Mouse (Mus musculus): Measurements from ENCODE around the gene Lsm2. TPM values are rescaled to one million over a fixed set of nuclear protein-coding genes. Genes with fewer than 3 reads are reported as not detected.
"Not testable (repeated sequence)": the region's sequence is repeated elsewhere in the genome, so short reads cannot be mapped to it uniquely, and the experiment has no call there.

Gene Lsm2
- polyA plus RNA-seq (2015; fragmentation: Nextera tagmentation; extraction: Ambion mirVana): 99.4 and 99.8 TPM in 2 replicates

DNA sequence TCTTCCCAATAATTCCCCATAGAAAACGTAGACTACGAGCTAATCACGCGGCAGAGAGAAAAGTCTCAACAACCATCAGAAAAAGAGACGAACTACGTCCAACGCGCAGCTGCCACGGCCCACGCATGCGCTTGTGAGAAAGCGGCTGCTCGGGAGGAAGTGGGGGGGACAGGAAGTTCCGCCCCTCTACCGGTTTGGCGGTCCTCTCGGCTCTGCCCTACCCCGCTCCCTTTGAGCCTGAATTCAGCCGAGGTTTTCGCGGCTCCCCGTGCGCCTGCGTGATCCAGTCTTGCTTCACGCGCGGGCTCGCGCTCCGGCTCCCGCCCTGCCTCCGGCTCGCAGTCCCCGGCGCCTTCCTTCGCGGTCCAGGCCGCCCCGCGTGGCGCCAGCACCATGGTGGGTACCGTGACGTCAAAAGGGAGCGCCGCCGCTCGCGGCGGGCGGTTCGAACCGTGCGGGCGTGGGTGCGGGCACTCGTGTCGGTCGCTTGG, at the start of gene Lsm2:
TSS of gene Lsm2 (plus strand) at position 173 of the 491 bp plus-strand sequence.
- Histone ChIP-seq H3K9me3 (no peaks in the 10 kb centered on the region), H3K9ac (peak within 1 kb of the TSS; percentile 89), H3K36me3 (peaks cover 17% of the 10 kb centered on the region), H3K4me1 (replicated peaks) (peaks cover 29% of the 10 kb centered on the region), H3K27me3 (no peaks in the 10 kb centered on the region), H3K27ac (replicated peaks) (peak within 1 kb of the TSS; percentile 98), H3K4me2 (peak within 1 kb of the TSS; percentile 96), H3K4me3 (peak within 1 kb of the TSS; percentile 75)
- WGBS: under 1% methylated on average over 58 of the region's 58 CpGs
- ATAC-seq (ENCODE audit: low read depth): peak; percentile 95

DNA sequence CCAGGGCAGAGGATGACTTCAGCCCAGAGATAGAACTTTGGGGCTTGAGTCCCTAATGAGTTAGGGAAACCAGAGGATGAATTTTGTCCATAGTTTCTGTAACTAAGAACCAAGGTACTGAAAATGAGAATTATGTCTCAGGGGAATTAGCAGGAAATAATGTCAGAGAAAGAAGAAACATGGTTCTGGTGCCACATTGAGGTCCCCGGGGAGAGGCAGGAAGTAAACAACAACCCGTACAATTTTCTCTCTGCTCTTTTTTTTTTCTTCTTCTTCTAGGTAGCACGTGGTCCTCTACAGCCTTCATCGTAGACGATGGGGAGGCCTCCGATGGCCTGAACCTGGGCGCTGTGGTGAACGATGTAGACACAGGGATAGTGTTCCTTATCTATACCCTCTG, 49.4 kb upstream of the Lsm2 start:
- 90% methylated on average over 8 of the region's 8 CpGs for WGBS
- Histone ChIP-seq H3K4me2 (peak overlapping the region; percentile 92), H3K27me3 (no peaks in the 10 kb centered on the region), H3K27ac (replicated peaks) (no peak overlapping the region), H3K36me3 (peaks cover 20% of the 10 kb centered on the region), H3K4me1 (replicated peaks) (peaks cover 12% of the 10 kb centered on the region), H3K9me3 (no peaks in the 10 kb centered on the region), H3K4me3 (peak overlapping the region; percentile 68), H3K9ac (peak overlapping the region; percentile 84)
- ATAC-seq (ENCODE audit: low read depth): no peak

DNA sequence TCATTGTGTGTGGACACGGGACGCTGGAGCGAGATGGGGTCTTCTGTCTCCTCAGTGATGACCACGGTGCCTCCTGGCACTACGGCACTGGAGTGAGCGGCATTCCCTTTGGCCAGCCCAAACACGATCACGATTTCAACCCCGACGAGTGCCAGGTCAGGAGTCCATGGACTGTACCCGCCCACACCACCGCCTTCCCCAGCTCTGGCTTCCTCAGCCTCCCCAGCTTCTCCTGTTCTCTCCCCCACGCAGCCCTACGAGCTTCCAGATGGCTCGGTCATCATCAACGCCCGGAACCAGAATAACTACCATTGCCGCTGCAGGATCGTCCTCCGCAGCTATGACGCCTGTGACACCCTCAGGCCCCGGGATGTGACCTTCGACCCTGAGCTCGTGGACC, 47.6 kb upstream of the Lsm2 start:
- no peak overlapping the region for H3K9ac ChIP-seq
- no peak for ATAC-seq (ENCODE audit: low read depth)
- H3K4me2 ChIP-seq: no peak overlapping the region
- peaks cover 20% of the 10 kb centered on the region for H3K36me3 ChIP-seq
- no peaks in the 10 kb centered on the region for H3K9me3 ChIP-seq
- no peaks in the 10 kb centered on the region for H3K27me3 ChIP-seq
- no peak overlapping the region for H3K27ac ChIP-seq (replicated peaks)
- WGBS: 78% methylated on average over 24 of the region's 24 CpGs
- peaks cover 12% of the 10 kb centered on the region for H3K4me1 ChIP-seq (replicated peaks)
- no peak overlapping the region for H3K4me3 ChIP-seq

DNA sequence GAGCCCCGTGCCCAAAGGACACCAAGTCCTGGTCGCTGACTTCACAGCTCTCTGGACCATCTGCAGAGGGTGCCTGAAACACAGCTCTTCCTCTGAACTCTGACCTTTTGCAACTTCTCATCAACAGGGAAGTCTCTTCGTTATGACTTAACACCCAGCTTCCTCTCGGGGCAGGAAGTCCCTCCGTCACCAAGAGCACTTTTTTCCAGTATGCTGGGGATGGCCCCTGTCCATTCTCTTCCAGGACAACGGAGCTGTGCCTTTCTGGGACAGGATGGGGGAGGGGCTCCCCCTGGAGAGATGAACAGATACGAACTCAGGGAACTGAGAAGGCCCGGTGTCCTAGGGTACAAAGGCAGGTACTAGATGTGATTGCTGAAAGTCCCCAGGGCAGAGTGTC, 46.8 kb upstream of the Lsm2 start:
- Histone ChIP-seq H3K4me1 (replicated peaks) (peaks cover 12% of the 10 kb centered on the region), H3K9me3 (no peaks in the 10 kb centered on the region), H3K9ac (no peak overlapping the region), H3K27me3 (no peaks in the 10 kb centered on the region), H3K4me3 (no peak overlapping the region), H3K27ac (replicated peaks) (no peak overlapping the region), H3K4me2 (no peak overlapping the region), H3K36me3 (peaks cover 20% of the 10 kb centered on the region)
- ATAC-seq (ENCODE audit: low read depth): no peak
- 57% methylated on average over 8 of the region's 8 CpGs for WGBS

DNA sequence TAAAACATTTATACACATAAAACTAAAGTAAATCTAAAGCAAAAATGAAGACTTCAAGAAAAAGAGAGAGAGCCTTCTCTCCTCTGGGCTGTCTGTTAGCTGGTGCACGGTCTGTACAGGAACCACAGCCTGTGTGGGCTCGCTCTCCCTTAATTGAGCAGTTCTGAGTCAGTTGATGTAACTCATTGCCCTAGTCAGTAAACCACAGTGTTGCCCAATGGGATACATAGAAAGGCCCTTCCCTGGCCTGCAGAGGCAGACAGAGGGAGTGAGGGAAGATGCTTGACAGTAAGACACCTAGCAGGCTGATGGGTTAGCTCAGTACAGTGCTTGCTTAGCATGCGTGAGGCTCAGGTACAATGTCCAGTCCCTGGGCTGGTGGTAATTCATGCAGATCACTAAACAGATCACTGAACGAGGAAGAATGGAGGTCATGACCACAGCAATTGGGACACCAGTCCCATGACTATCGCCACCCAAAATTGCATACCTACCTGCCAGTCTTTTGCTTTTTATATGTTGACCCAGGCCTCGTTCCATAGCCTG, 43.6 kb upstream of the Lsm2 start:
- Histone ChIP-seq H3K4me2 (no peak overlapping the region), H3K4me1 (replicated peaks) (peaks cover 7% of the 10 kb centered on the region), H3K9me3 (no peaks in the 10 kb centered on the region), H3K9ac (no peak overlapping the region), H3K4me3 (no peak overlapping the region), H3K27me3 (no peaks in the 10 kb centered on the region), H3K36me3 (peaks cover 20% of the 10 kb centered on the region), H3K27ac (replicated peaks) (no peak overlapping the region)
- 82% methylated on average over 6 of the region's 6 CpGs for WGBS
- no peak for ATAC-seq (ENCODE audit: low read depth)

DNA sequence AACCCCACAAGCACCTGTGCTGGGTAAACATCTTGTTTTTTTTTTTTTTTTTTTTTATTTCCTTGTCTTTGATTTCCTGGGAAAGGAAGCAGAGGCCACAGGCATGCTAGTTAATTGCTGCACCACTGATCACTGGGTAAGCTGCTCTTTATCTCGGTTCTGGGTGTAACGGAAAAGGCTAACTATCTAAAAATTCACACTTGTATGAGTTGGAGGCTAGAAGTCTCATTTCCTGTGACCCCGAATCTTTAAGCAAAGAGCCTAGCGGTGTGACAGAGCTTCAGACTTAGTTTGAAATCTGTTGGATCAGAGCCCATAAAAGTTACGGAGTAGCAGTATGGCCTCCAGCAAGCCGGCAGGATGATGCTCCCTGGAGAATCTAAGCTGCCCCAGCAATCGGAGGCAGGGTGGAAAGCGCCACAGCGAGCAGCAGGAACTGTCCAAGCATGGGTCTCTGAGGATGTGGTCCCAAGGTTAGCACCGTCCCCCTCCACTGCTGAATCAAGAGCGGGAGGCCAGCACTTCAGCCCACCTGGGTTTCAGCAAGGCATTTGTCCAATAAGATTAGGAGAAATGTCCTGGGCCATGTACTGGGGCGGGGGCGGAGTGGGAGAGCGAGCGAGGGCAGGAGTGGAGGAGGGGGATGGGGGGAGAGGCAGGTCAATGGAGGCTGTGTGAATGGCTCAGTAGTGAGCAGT, 40.2 kb upstream of the Lsm2 start:
- H3K27ac ChIP-seq (replicated peaks): 0 out of 2 replicates have a peak overlapping the region, but pooled peaks have one; percentile 23
- H3K9me3 ChIP-seq: no peaks in the 10 kb centered on the region
- peak overlapping the region; percentile 51 for H3K4me2 ChIP-seq
- H3K36me3 ChIP-seq: no peaks in the 10 kb centered on the region
- peak overlapping the region; percentile 27 for H3K4me3 ChIP-seq
- no peaks in the 10 kb centered on the region for H3K27me3 ChIP-seq
- H3K9ac ChIP-seq: peak overlapping the region; percentile 63
- 5% methylated on average over 15 of the region's 15 CpGs for WGBS
- H3K4me1 ChIP-seq (replicated peaks): peaks cover 7% of the 10 kb centered on the region
- no peak for ATAC-seq (ENCODE audit: low read depth)

DNA sequence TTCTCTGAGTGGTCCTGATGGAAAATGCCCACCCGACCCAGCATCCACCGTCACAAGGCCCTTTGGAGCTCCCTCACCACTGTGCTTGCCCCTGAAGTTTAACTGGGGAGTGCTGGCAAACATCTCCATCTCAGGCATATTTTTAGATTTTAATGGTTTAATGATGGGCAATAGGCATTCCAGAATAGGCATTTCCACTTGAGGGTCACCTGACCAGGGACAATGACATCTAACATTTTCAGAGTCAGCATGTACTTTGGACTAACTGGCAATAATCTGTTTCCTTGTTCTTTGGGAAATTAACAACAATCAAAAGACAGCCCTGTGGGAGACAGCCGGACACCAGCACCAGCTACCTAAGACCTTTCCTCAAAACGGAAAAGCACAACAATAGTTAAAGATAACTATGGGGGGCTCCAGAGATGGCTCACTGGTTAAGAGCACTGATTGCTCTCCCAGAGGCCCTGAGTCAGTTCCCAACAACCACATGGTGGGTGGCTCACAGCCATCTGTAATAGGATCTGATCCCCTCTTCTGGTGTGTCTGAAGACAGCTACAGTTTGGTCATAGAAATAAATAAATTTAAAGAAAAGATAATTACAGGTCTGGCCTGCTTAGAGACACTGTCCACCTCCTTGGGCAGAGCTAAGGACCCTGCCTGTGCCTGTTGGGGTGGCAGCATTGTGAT, 38.4 kb upstream of the Lsm2 start:
- Histone ChIP-seq H3K27ac (replicated peaks) (no peak overlapping the region), H3K4me3 (no peak overlapping the region), H3K27me3 (no peaks in the 10 kb centered on the region), H3K9ac (no peak overlapping the region), H3K4me1 (replicated peaks) (peaks cover 7% of the 10 kb centered on the region), H3K9me3 (no peaks in the 10 kb centered on the region), H3K4me2 (no peak overlapping the region), H3K36me3 (peaks cover 4% of the 10 kb centered on the region; the same call in 1 of the 2 replicates)
- WGBS: 77% methylated on average over 4 of the region's 4 CpGs
- no peak for ATAC-seq (ENCODE audit: low read depth)

DNA sequence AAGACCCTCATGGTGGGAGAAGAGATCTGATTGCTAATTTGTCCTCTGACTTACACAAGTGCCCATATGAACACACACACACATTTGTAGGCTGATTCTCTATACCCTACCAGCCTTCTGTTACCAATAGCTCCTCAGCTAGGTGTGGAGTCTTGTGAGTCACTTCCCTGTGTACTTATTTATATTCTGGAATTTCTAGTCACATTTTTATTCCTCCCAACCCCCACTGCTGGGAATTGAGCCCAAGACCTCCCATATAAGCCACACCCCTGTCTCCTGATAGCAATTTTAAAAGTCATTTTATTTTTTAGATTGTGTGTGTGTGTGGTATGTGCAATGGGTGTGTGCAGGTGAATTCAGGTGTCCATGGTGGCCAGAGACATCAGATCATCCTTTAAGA, 37.3 kb upstream of the Lsm2 start:
- no peak for ATAC-seq (ENCODE audit: low read depth)
- H3K27me3 ChIP-seq: no peaks in the 10 kb centered on the region
- H3K4me3 ChIP-seq: no peak overlapping the region
- no peak overlapping the region for H3K9ac ChIP-seq
- no peak overlapping the region for H3K27ac ChIP-seq (replicated peaks)
- H3K9me3 ChIP-seq: no peaks in the 10 kb centered on the region
- H3K4me2 ChIP-seq: no peak overlapping the region
- peaks cover 13% of the 10 kb centered on the region for H3K36me3 ChIP-seq
- H3K4me1 ChIP-seq (replicated peaks): peaks cover 7% of the 10 kb centered on the region

DNA sequence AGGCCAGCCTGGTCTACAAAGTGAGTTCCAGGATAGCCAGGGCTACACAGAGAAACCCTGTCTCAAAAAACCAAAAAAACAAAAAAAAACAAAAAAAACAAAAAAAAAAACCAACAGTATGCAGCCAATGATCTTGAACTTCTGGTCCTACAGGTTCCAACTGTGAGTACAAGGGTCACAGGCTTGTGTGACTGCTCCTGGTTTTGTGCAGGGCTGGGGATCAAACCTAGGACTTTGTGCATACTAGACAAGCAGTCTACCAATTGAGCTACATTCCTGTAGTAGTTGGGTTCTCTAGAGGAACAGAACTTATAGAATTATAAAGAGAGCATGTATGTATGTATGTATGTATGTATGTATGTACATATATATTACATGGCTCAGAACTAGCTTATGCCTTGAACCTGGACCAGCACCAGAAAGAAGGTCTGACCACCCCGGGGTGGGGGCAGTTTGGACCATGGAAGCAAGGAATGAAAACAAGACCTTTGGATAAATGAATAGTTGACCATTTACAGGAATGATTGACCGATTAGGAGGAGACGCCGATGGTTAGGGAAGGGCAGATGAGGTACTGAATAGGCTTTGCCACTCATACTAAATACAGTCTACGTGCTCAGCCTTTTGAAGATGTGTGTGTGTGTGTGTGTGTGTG, 35.0 kb upstream of the Lsm2 start:
- peaks cover 30% of the 10 kb centered on the region for H3K36me3 ChIP-seq
- no peaks in the 10 kb centered on the region for H3K27me3 ChIP-seq
- no peaks in the 10 kb centered on the region for H3K9me3 ChIP-seq
- H3K9ac ChIP-seq: no peak overlapping the region
- H3K4me2 ChIP-seq: no peak overlapping the region
- WGBS: 89% methylated on average over 5 of the region's 5 CpGs
- H3K4me1 ChIP-seq (replicated peaks): peaks cover 23% of the 10 kb centered on the region
- H3K4me3 ChIP-seq: no peak overlapping the region
- ATAC-seq (ENCODE audit: low read depth): no peak
- no peak overlapping the region for H3K27ac ChIP-seq (replicated peaks)

DNA sequence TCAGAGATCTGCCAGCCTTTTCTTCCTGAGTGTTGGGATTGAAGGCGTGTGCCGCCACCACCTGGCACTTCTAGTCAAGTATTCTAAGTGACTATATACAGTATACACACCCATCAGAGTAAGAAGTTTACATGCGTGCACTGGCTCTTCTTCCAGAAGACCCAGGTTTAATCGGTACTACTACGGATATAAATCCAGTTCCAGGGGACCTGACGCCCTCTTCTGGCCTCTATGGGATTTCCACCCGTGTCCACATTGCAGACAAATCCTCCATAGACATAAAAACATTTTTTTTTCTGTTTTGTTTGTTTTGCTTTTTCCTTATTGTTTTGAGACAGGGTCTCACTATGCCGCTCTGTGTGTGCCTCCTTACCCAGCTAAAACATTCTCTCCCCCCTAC, 34.1 kb upstream of the Lsm2 start:
- no peak overlapping the region for H3K4me2 ChIP-seq

DNA sequence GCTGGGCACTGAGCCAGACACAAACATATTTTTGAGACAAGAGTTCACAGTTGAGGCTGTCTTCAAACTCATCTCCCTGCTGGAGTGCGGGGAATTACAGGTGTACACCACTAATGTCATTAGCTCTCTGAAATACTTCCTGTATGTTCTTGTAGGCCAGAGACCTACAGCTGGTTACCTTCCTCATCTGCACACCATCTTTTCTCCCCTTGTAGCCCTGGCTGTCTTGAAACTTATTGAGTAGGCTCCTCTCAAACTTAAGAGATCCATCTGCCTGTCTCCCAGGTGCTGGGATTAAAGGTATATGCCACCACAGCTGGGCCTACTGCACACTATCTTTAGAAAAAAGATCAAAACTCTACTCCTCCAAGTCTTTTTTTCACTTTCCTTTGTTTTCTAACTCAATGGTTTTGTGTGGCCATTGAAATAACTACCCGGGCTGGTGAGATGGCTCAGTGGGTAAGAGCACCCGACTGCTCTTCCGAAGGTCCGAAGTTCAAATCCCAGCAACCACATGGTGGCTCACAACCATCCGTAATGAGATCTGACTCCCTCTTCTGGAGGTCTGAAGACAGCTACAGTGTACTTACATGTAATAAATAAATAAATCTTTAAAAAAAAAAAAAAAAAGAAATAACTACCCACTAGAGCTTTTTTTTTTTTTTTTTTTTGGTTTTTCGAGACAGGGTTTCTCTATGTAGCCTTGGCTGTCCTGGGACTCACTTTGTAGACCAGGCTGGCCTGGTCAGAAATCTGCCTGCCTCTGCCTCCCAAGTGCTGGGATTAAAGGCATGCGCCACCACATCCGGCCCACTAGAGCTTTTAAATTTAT, 32.7 kb upstream of the Lsm2 start:
- not testable (repeated sequence) for ATAC-seq (ENCODE audit: low read depth)
- peaks cover 20% of the 10 kb centered on the region for H3K4me1 ChIP-seq (replicated peaks)
- WGBS: 62% methylated on average over 9 of the region's 9 CpGs

More for the DNA sequence above, 34.1 kb upstream of the Lsm2 start:
- Histone ChIP-seq H3K27me3 (no peaks in the 10 kb centered on the region), H3K4me1 (replicated peaks) (peaks cover 20% of the 10 kb centered on the region), H3K36me3 (peaks cover 30% of the 10 kb centered on the region), H3K9me3 (no peaks in the 10 kb centered on the region), H3K4me3 (no peak overlapping the region), H3K9ac (no peak overlapping the region), H3K27ac (replicated peaks) (no peak overlapping the region)
- WGBS: 27% methylated on average over 8 of the region's 8 CpGs
- no peak for ATAC-seq (ENCODE audit: low read depth)

More for the DNA sequence above, 32.7 kb upstream of the Lsm2 start:
- not testable (repeated sequence) for H3K27ac ChIP-seq (replicated peaks); H3K4me2 ChIP-seq; H3K27me3 ChIP-seq; H3K9me3 ChIP-seq; H3K9ac ChIP-seq; H3K4me3 ChIP-seq
- peaks cover 30% of the 10 kb centered on the region for H3K36me3 ChIP-seq
